Mouse (Mus musculus): ENCODE data around the gene Tmem163. TPM values are rescaled to one million over a fixed set of nuclear protein-coding genes. Genes with fewer than 3 reads are reported as not detected.

The Tmem163 gene
- polyA plus RNA-seq, 1 experiment: 0.06 TPM

- Histone ChIP-seq H3K4me3 (ENCODE audit: insufficient read depth, poor library complexity, severe bottlenecking) (no peak overlapping the region), H3K36me3 (ENCODE audit: control insufficient read depth, insufficient read depth) (no peaks in the 10 kb centered on the region), H3K79me3 (ENCODE audit: low read depth) (no peaks in the 10 kb centered on the region), H3K27me3 (ENCODE audit: control insufficient read depth, insufficient read depth, insufficient read length) (no peaks in the 10 kb centered on the region), H3ac (ENCODE audit: control insufficient read depth, insufficient read length, low read depth) (no peak overlapping the region), H3K79me2 (ENCODE audit: control insufficient read depth, insufficient read depth) (no peaks in the 10 kb centered on the region)
- TF ChIP-seq CTCF (IDR thresholded peaks at IDR 0.05; ENCODE audit: control insufficient read depth, insufficient read depth, insufficient read length) (no peak), CEBPB (IDR thresholded peaks at IDR 0.05; ENCODE audit: low read depth) (no peak), MYOG (IDR thresholded peaks at IDR 0.05; ENCODE audit: control insufficient read depth, extremely low read depth, insufficient read length) (no peak)
Measured at GRCm38 (mm10) chr1:127662385-127663068, 16.8 kb downstream of the Tmem163 start.

- Histone ChIP-seq H3K27me3 (ENCODE audit: control insufficient read depth, insufficient read depth, insufficient read length) (no peaks in the 10 kb centered on the region), H3ac (ENCODE audit: control insufficient read depth, insufficient read length, low read depth) (no peak overlapping the region), H3K4me3 (ENCODE audit: insufficient read depth, poor library complexity, severe bottlenecking) (no peak overlapping the region), H3K79me3 (ENCODE audit: low read depth) (no peaks in the 10 kb centered on the region), H3K36me3 (ENCODE audit: control insufficient read depth, insufficient read depth) (no peaks in the 10 kb centered on the region), H3K79me2 (ENCODE audit: control insufficient read depth, insufficient read depth) (no peaks in the 10 kb centered on the region)
- TF ChIP-seq CTCF (IDR thresholded peaks at IDR 0.05; ENCODE audit: control insufficient read depth, insufficient read depth, insufficient read length) (no peak), CEBPB (IDR thresholded peaks at IDR 0.05; ENCODE audit: low read depth) (no peak), MYOD1 (IDR thresholded peaks at IDR 0.05; ENCODE audit: control insufficient read depth, insufficient read length, low read depth) (no peak), FOSL1 (IDR thresholded peaks at IDR 0.05; ENCODE audit: insufficient read depth, low read length, poor library complexity, severe bottlenecking) (no peak), MYOG (IDR thresholded peaks at IDR 0.05; ENCODE audit: control insufficient read depth, extremely low read depth, insufficient read length) (no peak), MAX (IDR thresholded peaks at IDR 0.05) (no peak), USF1 (IDR thresholded peaks at IDR 0.05; ENCODE audit: low read depth) (no peak)
Measured at GRCm38 (mm10) chr1:127661118-127662012, 18.0 kb downstream of the Tmem163 start.

GRCm38 (mm10) chr1:127651564-127651963 is 27.8 kb downstream of the Tmem163 start:
- Histone ChIP-seq H3ac (ENCODE audit: control insufficient read depth, insufficient read length, low read depth) (no peak overlapping the region), H3K27me3 (ENCODE audit: control insufficient read depth, insufficient read depth, insufficient read length) (no peaks in the 10 kb centered on the region), H3K36me3 (ENCODE audit: control insufficient read depth, insufficient read depth) (no peaks in the 10 kb centered on the region), H3K79me3 (ENCODE audit: low read depth) (no peaks in the 10 kb centered on the region), H3K79me2 (ENCODE audit: control insufficient read depth, insufficient read depth) (no peaks in the 10 kb centered on the region), H3K4me3 (ENCODE audit: insufficient read depth, poor library complexity, severe bottlenecking) (no peak overlapping the region)
- TF ChIP-seq FOSL1 (IDR thresholded peaks at IDR 0.05; ENCODE audit: insufficient read depth, low read length, poor library complexity, severe bottlenecking) (no peak), MYOG (IDR thresholded peaks at IDR 0.05; ENCODE audit: control insufficient read depth, extremely low read depth, insufficient read length) (no peak), MYOD1 (IDR thresholded peaks at IDR 0.05; ENCODE audit: control insufficient read depth, insufficient read length, low read depth) (no peak), MAX (IDR thresholded peaks at IDR 0.05) (no peak), CTCF (IDR thresholded peaks at IDR 0.05; ENCODE audit: control insufficient read depth, insufficient read depth, insufficient read length) (no peak), CEBPB (IDR thresholded peaks at IDR 0.05; ENCODE audit: low read depth) (no peak), USF1 (IDR thresholded peaks at IDR 0.05; ENCODE audit: low read depth) (no peak)

- Histone ChIP-seq H3K79me2 (ENCODE audit: control insufficient read depth, insufficient read depth) (no peaks in the 10 kb centered on the region), H3K36me3 (ENCODE audit: control insufficient read depth, insufficient read depth) (no peaks in the 10 kb centered on the region), H3K27me3 (ENCODE audit: control insufficient read depth, insufficient read depth, insufficient read length) (no peaks in the 10 kb centered on the region)
Measured at GRCm38 (mm10) chr1:127642976-127643769, 36.2 kb downstream of the Tmem163 start.

GRCm38 (mm10) chr1:127637917-127638316 is 41.4 kb downstream of the Tmem163 start:
- no peaks in the 10 kb centered on the region for H3K79me3 ChIP-seq (ENCODE audit: low read depth)

More at GRCm38 (mm10) chr1:127642976-127643769, 36.2 kb downstream of the Tmem163 start:
- Histone ChIP-seq H3K79me3 (ENCODE audit: low read depth) (no peaks in the 10 kb centered on the region), H3K4me3 (ENCODE audit: insufficient read depth, poor library complexity, severe bottlenecking) (no peak overlapping the region), H3ac (ENCODE audit: control insufficient read depth, insufficient read length, low read depth) (no peak overlapping the region)
- no peak for TF ChIP-seq MYOD1 (IDR thresholded peaks at IDR 0.05; ENCODE audit: control insufficient read depth, insufficient read length, low read depth)
- no peak for TF ChIP-seq MAX (IDR thresholded peaks at IDR 0.05)

More at GRCm38 (mm10) chr1:127637917-127638316, 41.4 kb downstream of the Tmem163 start:
- no peaks in the 10 kb centered on the region for H3K27me3 ChIP-seq (ENCODE audit: control insufficient read depth, insufficient read depth, insufficient read length)
- no peaks in the 10 kb centered on the region for H3K36me3 ChIP-seq (ENCODE audit: control insufficient read depth, insufficient read depth)
- TF ChIP-seq CEBPB (IDR thresholded peaks at IDR 0.05; ENCODE audit: low read depth): no peak
- no peak for TF ChIP-seq MYOG (IDR thresholded peaks at IDR 0.05; ENCODE audit: control insufficient read depth, extremely low read depth, insufficient read length)
- no peak for TF ChIP-seq FOSL1 (IDR thresholded peaks at IDR 0.05; ENCODE audit: insufficient read depth, low read length, poor library complexity, severe bottlenecking)
- no peak for TF ChIP-seq USF1 (IDR thresholded peaks at IDR 0.05; ENCODE audit: low read depth)
- TF ChIP-seq CTCF (IDR thresholded peaks at IDR 0.05; ENCODE audit: control insufficient read depth, insufficient read depth, insufficient read length): no peak
- no peak for TF ChIP-seq MAX (IDR thresholded peaks at IDR 0.05)
- TF ChIP-seq MYOD1 (IDR thresholded peaks at IDR 0.05; ENCODE audit: control insufficient read depth, insufficient read length, low read depth): no peak
- H3K79me2 ChIP-seq (ENCODE audit: control insufficient read depth, insufficient read depth): no peaks in the 10 kb centered on the region
- no peak overlapping the region for H3K4me3 ChIP-seq (ENCODE audit: insufficient read depth, poor library complexity, severe bottlenecking)
- no peak overlapping the region for H3ac ChIP-seq (ENCODE audit: control insufficient read depth, insufficient read length, low read depth)

Measured in C2C12 (cell line).